Mouse (Mus musculus): ENCODE results near the gene Fyn.

GRCm38 (mm10) chr10:39498641-39499040 is 130.0 kb downstream of the Fyn start:
- TF ChIP-seq GABPA (IDR thresholded peaks at IDR 0.05; ENCODE audit: insufficient replicate concordance, low read depth, low read length) (no peak), TBP (conservative IDR thresholded peaks at IDR 0.05; ENCODE audit: low read depth, low read length) (no peak), POLR2A (IDR thresholded peaks at IDR 0.05; ENCODE audit: low read depth, low read length) (no peak), CTCF (conservative IDR thresholded peaks at IDR 0.05 in 1 of 2, IDR thresholded peaks at IDR 0.05 in 1 of 2; ENCODE audit: low read depth in 2 of 2, low read length in 2 of 2) (no peak), RAD21 (IDR thresholded peaks at IDR 0.05; ENCODE audit: low read depth, low read length) (no peak), ZNF384 (IDR thresholded peaks at IDR 0.05; ENCODE audit: low read depth, low read length) (no peak), MEF2A (IDR thresholded peaks at IDR 0.05; ENCODE audit: borderline replicate concordance, low read depth, low read length) (no peak), USF2 (conservative IDR thresholded peaks at IDR 0.05; ENCODE audit: low read depth, low read length) (no peak), TCF12 (IDR thresholded peaks at IDR 0.05; ENCODE audit: low read depth, low read length) (no peak), CHD2 (IDR thresholded peaks at IDR 0.05; ENCODE audit: low read length) (no peak), ZMIZ1 (IDR thresholded peaks at IDR 0.05; ENCODE audit: low read depth, low read length) (no peak), E2F4 (IDR thresholded peaks at IDR 0.05; ENCODE audit: insufficient replicate concordance, low read depth, low read length) (no peak)
